Mouse (Mus musculus) neural tube, embryonic 12.5 days (tissue): ENCODE measurements around the gene Adssl1. TPM values are rescaled to one million over a fixed set of nuclear protein-coding genes. Genes with fewer than 3 reads are reported as not detected.

Experiments used
- ATAC-seq: fragments of 200-750 bp; cut with Nextera tagmentation; 2 replicates; pipeline ENCODE4 v1.8.0; 2017; ENCODE audit warnings: low read depth, mild to moderate bottlenecking, moderate TSS enrichment, moderate library complexity; ENCODE audit not compliant: low FRiP score
- H3K27ac ChIP-seq: fragments of 300-500 bp; sonication (generic); 2 replicates; pipeline ENCODE4 v1.5.1; 2016
- H3K27me3 ChIP-seq: fragments of 300-500 bp; sonication (generic); replicated peaks from 2 replicates; pipeline ENCODE4 v1.6.1; 2016; ENCODE audit warnings: mild to moderate bottlenecking
- H3K36me3 ChIP-seq: fragments of 300-500 bp; sonication (generic); 2 replicates; pipeline ENCODE4 v1.6.1; 2016; ENCODE audit warnings: mild to moderate bottlenecking
- H3K4me1 ChIP-seq: fragments of 300-500 bp; sonication (generic); 2 replicates; pipeline ENCODE4 v1.6.1; 2016
- H3K4me2 ChIP-seq: fragments of 300-500 bp; sonication (generic); replicated peaks from 2 replicates; pipeline ENCODE4 v1.6.1; 2016; ENCODE audit warnings: mild to moderate bottlenecking
- H3K4me3 ChIP-seq: fragments of 300-500 bp; sonication (generic); 2 replicates; pipeline ENCODE4 v1.5.1; 2016
- H3K9ac ChIP-seq: fragments of 300-500 bp; sonication (generic); 2 replicates; pipeline ENCODE4 v1.6.1; 2016; ENCODE audit warnings: mild to moderate bottlenecking
- H3K9me3 ChIP-seq: fragments of 300-500 bp; sonication (generic); 2 replicates; pipeline ENCODE4 v1.6.1; 2016; ENCODE audit warnings: mild to moderate bottlenecking
- WGBS: fragments of 180-500 bp; shearing (Covaris S2); methylation state at CpG from one replicate; pipeline ENCODE4 v1.1.7; 2016; 5-methylcytosine and 5-hydroxymethylcytosine counted together
- polyA plus RNA-seq: library from polyadenylated mRNA; unstranded; fragments of >200 nt; fragmentation: Nextera tagmentation; extraction: Ambion mirVana; gene quantifications from 2 replicates; pipeline ENCODE4 v1.2.1, GENCODE M21; 2016

The Adssl1 gene
- polyA plus RNA-seq, 1 experiment from 2014 or later: 3.7 TPM

DNA sequence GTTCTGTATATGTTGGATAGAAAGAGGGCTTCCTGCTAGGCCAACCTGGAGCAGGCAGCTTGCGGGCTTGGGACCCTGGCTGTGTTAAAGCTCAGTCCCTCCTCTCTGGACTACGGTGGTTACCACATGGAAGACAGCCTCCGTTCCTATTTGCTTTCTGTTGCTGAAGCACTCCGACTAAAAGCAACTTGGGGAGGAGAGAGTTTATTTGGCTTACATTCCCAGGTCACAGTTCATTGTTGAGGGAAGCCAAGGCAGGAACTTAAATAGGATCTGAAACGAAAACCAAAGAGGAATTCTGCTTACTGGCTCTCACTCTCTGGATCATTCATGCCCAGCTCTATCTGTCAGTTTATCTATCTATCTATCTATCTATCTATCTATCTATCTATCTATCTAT is 11.0 kb downstream of the Adssl1 start:
- H3K4me3 ChIP-seq: no peak overlapping the region
- H3K27ac ChIP-seq: no peak overlapping the region
- no peak overlapping the region for H3K4me2 ChIP-seq
- H3K36me3 ChIP-seq: no peaks in the 10 kb centered on the region
- 84% methylated on average over 5 of the region's 5 CpGs for whole genome bisulfite sequencing
- no peaks in the 10 kb centered on the region for H3K9me3 ChIP-seq
- H3K27me3 ChIP-seq: no peaks in the 10 kb centered on the region
- no peak overlapping the region for H3K9ac ChIP-seq
- 0 out of 2 replicates have a peak, but pooled peaks cover 8% of the 10 kb centered on the region for H3K4me1 ChIP-seq
- no peak for ATAC-seq

GRCm38 (mm10) chr12:112631472-112631871 is 11.6 kb downstream of the Adssl1 start:
- ATAC-seq: no peak
- WGBS: 59% methylated on average over 1 of the region's 1 CpGs
- 0 out of 2 replicates have a peak, but pooled peaks cover 8% of the 10 kb centered on the region for H3K4me1 ChIP-seq

DNA sequence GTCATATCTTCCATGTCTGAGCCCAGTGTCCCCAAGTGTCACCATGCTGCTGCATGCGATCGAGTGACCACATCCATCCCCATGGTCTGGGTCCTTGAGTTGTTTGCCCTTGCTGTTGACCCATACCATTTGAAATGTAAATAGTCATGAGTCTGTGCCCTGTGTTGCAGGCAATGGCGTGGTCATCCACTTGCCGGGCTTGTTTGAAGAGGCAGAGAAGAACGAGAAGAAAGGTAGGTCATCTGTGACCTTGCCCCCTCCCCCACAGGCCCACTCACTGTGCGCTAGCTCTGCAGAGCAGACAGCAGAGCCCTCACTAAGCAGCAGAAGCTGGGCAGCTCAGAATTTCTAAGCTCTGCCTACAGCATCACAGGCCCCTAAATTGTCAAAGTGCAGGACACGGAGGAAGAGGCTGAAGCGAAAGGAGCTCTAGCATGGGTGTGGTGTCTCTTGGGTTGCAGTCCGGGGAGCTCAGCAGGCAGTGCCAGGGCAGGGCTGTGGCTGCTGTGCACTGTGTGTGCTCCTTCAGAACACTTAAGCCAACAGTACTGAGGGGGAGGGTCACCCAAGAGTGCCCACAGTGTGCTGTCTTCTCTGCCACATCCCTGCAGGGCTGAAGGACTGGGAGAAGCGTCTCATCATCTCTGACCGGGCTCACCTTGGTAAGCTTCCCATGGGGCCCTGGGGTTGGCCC is 12.4 kb downstream of the Adssl1 start:
- no peak overlapping the region for H3K4me3 ChIP-seq
- no peaks in the 10 kb centered on the region for H3K9me3 ChIP-seq
- no peaks in the 10 kb centered on the region for H3K27me3 ChIP-seq
- 74% methylated on average over 11 of the region's 11 CpGs for WGBS
- H3K4me1 ChIP-seq: 0 out of 2 replicates have a peak, but pooled peaks cover 8% of the 10 kb centered on the region
- ATAC-seq: no peak
- H3K36me3 ChIP-seq: no peaks in the 10 kb centered on the region
- H3K27ac ChIP-seq: no peak overlapping the region
- H3K4me2 ChIP-seq: no peak overlapping the region
- H3K9ac ChIP-seq: no peak overlapping the region

More at GRCm38 (mm10) chr12:112631472-112631871, 11.6 kb downstream of the Adssl1 start:
- no peak overlapping the region for H3K4me3 ChIP-seq
- H3K36me3 ChIP-seq: no peaks in the 10 kb centered on the region
- H3K9me3 ChIP-seq: no peaks in the 10 kb centered on the region
- H3K9ac ChIP-seq: no peak overlapping the region
- no peaks in the 10 kb centered on the region for H3K27me3 ChIP-seq
- H3K4me2 ChIP-seq: no peak overlapping the region
- H3K27ac ChIP-seq: no peak overlapping the region

GRCm38 (mm10) chr12:112632907-112633306 is 13.1 kb downstream of the Adssl1 start:
- H3K4me2 ChIP-seq: no peak overlapping the region
- no peaks in the 10 kb centered on the region for H3K36me3 ChIP-seq
- no peak for ATAC-seq
- no peak overlapping the region for H3K9ac ChIP-seq
- WGBS: 78% methylated on average over 5 of the region's 5 CpGs
- 0 out of 2 replicates have a peak, but pooled peaks cover 8% of the 10 kb centered on the region for H3K4me1 ChIP-seq
- H3K9me3 ChIP-seq: no peaks in the 10 kb centered on the region
- no peak overlapping the region for H3K4me3 ChIP-seq
- H3K27me3 ChIP-seq: no peaks in the 10 kb centered on the region
- H3K27ac ChIP-seq: no peak overlapping the region

GRCm38 (mm10) chr12:112633686-112634085 is 13.8 kb downstream of the Adssl1 start:
- Histone ChIP-seq H3K9me3 (no peaks in the 10 kb centered on the region), H3K9ac (no peak overlapping the region), H3K27ac (no peak overlapping the region), H3K4me2 (no peak overlapping the region), H3K36me3 (no peaks in the 10 kb centered on the region), H3K4me1 (0 out of 2 replicates have a peak, but pooled peaks cover 8% of the 10 kb centered on the region), H3K27me3 (no peaks in the 10 kb centered on the region), H3K4me3 (no peak overlapping the region)
- ATAC-seq: no peak
- WGBS: 72% methylated on average over 9 of the region's 9 CpGs

- no peak overlapping the region for H3K4me3 ChIP-seq
- no peaks in the 10 kb centered on the region for H3K9me3 ChIP-seq
- no peak for ATAC-seq
- H3K27ac ChIP-seq: no peak overlapping the region
- no peaks in the 10 kb centered on the region for H3K36me3 ChIP-seq
- H3K27me3 ChIP-seq: no peaks in the 10 kb centered on the region
- H3K4me2 ChIP-seq: no peak overlapping the region
- WGBS: 92% methylated on average over 10 of the region's 10 CpGs
- H3K9ac ChIP-seq: no peak overlapping the region
- H3K4me1 ChIP-seq: no peaks in the 10 kb centered on the region
Measured at GRCm38 (mm10) chr12:112639526-112639925, 19.7 kb downstream of the Adssl1 start.

DNA sequence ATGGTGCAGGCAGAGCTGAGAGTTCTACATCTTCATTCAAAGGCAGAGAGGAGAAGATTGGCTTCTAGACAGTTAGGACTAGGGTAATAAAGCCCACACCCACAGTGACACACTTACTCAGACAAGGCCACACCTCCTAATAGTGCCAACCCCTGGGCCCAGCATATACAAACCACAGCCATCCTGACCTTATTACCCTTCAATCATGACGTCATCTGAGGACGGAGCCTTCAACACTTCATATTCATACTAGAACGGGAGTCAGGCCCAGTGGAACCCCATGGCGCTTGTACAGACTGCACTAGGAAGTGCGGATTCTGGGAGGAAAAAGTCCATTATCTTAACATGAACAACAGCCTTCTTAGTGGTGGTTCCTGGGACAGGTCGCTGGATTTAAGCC is 23.3 kb downstream of the Adssl1 start:
- 92% methylated on average over 6 of the region's 6 CpGs for whole genome bisulfite sequencing
- H3K27me3 ChIP-seq: no peaks in the 10 kb centered on the region
- peaks cover 17% of the 10 kb centered on the region for H3K4me1 ChIP-seq
- peaks cover 9% of the 10 kb centered on the region for H3K36me3 ChIP-seq
- H3K9me3 ChIP-seq: no peaks in the 10 kb centered on the region
- no peak overlapping the region for H3K27ac ChIP-seq
- H3K4me2 ChIP-seq: no peak overlapping the region
- no peak for ATAC-seq
- H3K4me3 ChIP-seq: no peak overlapping the region
- H3K9ac ChIP-seq: no peak overlapping the region

DNA sequence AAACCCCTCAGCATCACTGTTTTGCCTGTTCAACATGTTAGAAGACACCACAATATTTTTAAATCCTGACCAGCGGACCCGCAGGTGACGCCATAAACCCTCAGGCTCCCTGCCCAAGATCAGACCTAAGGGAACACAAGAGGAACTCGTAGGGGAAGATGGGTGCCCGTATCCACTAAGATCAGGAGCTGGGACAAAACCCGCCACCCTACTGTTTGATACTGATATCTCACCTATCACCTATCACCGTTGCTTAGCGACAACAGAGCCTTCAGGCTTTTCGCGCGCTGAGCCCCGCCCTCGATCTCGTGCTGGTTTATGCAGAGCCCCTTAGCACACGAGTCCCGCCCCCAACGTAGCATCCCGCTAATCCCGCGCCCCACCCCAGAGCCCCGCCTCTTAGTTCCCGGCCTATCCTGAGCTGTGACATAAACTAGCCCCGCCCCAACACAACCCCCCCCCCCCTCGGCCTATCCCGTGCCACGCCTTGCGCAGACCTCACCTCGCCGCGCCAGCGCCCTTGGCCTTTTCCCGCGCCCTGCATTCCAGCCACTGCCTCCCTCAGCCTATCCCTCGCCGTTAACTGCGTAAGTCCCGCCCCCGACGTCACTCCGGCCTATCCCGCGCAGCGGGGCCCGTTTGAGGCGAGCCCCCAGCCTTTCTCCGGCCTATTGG is 24.5 kb downstream of the Adssl1 start, which contains the start of gene Siva1:
Siva1 (plus strand) TSS at position 500 of the 675 bp plus-strand sequence.
- H3K9me3 ChIP-seq: no peaks in the 10 kb centered on the region
- H3K9ac ChIP-seq: peak within 1 kb of the TSS; percentile 76
- 0 out of 2 replicates have a peak within 1 kb of the TSS, but pooled peaks have one; percentile 17 for H3K27ac ChIP-seq
- H3K4me3 ChIP-seq: peak within 1 kb of the TSS; percentile 63
- no peaks in the 10 kb centered on the region for H3K27me3 ChIP-seq
- peak; percentile 98 for ATAC-seq
- peaks cover 17% of the 10 kb centered on the region for H3K4me1 ChIP-seq
- WGBS: 1% methylated on average over 46 of the region's 46 CpGs
- H3K4me2 ChIP-seq: peak within 1 kb of the TSS; percentile 92
- peaks cover 20% of the 10 kb centered on the region for H3K36me3 ChIP-seq

GRCm38 (mm10) chr12:112644855-112645506 is 25.1 kb downstream of the Adssl1 start:
- peak; percentile 63; the same call in 1 of the 2 replicates for ATAC-seq
- Histone ChIP-seq H3K27ac (0 out of 2 replicates have a peak overlapping the region, but pooled peaks have one; percentile 17), H3K4me2 (peak overlapping the region; percentile 92)

DNA sequence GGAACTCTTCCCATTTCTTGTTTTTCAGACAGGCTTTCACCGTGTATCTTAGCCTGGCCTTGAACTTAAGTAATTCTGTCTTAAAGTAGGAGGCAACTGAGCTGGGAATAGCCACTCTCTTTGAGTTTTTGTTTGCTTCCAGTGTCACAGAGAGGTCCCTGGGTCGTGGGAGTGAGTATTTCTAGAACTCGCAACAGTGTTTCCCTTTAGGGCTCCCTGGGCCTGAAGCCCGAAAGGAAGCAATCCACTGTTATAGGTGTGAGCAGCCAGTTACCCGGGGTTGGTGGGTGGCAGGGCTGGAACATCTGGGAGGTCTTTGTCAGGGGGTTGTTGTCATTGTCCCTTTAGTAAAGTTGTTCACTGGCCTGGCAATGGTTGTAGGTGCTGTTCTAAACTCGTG is 26.3 kb downstream of the Adssl1 start:
- 0 out of 2 replicates have a peak overlapping the region, but pooled peaks have one; percentile 76 for H3K9ac ChIP-seq

More at GRCm38 (mm10) chr12:112644855-112645506, 25.1 kb downstream of the Adssl1 start:
- H3K9ac ChIP-seq: peak overlapping the region; percentile 76
- H3K36me3 ChIP-seq: peaks cover 26% of the 10 kb centered on the region
- H3K4me1 ChIP-seq: peaks cover 17% of the 10 kb centered on the region
- H3K9me3 ChIP-seq: no peaks in the 10 kb centered on the region
- peak overlapping the region; percentile 63 for H3K4me3 ChIP-seq
- WGBS: under 1% methylated on average over 75 of the region's 75 CpGs
- H3K27me3 ChIP-seq: no peaks in the 10 kb centered on the region

DNA sequence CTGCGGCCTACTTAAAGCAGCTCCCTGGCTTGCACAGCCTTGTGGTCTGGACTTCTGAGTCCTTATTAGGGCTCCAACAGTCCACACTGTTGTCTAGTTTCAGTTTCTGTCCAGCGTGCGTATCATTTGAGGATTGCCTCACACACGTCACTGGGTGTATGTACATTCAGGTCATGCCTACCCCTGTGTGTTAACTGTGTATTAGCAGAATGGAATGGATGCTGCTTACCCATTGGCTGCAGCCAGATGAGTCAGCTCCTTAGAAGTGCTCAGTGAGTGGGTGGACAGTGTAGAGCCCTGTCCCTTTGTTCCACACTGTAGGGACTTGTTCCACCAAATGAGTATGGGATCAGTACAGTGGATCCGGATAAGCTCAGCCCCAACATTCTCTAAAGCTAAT is 28.2 kb downstream of the Adssl1 start:
- Histone ChIP-seq H3K9ac (no peak overlapping the region), H3K4me2 (no peak overlapping the region), H3K36me3 (peaks cover 51% of the 10 kb centered on the region), H3K4me1 (peaks cover 17% of the 10 kb centered on the region), H3K27ac (no peak overlapping the region), H3K27me3 (no peaks in the 10 kb centered on the region), H3K9me3 (no peaks in the 10 kb centered on the region), H3K4me3 (no peak overlapping the region)
- 94% methylated on average over 5 of the region's 5 CpGs for WGBS
- no peak for ATAC-seq

More for the DNA sequence above, 26.3 kb downstream of the Adssl1 start:
- 56% methylated on average over 6 of the region's 6 CpGs for WGBS
- peaks cover 17% of the 10 kb centered on the region for H3K4me1 ChIP-seq
- peaks cover 37% of the 10 kb centered on the region for H3K36me3 ChIP-seq
- no peak overlapping the region for H3K27ac ChIP-seq
- H3K4me3 ChIP-seq: peak overlapping the region; percentile 63
- ATAC-seq: no peak
- H3K9me3 ChIP-seq: no peaks in the 10 kb centered on the region
- no peaks in the 10 kb centered on the region for H3K27me3 ChIP-seq
- peak overlapping the region; percentile 92 for H3K4me2 ChIP-seq
